Mouse (Mus musculus) megakaryocyte, embryonic 14.5 days (primary cell): ENCODE measurements at regions not wholly inside any gene's neighbourhood (a gene's known extent, or its start where the extent isn't known, plus 50 kb on each side); places are given as distances from the start of the nearest gene placed in this dataset.

Experiments
- FLI1 ChIP-seq: IDR thresholded peaks from 2 replicates; pipeline ENCODE4 v1.6.1; 2012; ENCODE audit warnings: low read length, inconsistent platforms, mixed read lengths
- GATA1 ChIP-seq: IDR thresholded peaks from 3 replicates; pipeline ENCODE4 v1.6.1; 2012; ENCODE audit warnings: mixed read lengths, low read length, inconsistent platforms, borderline replicate concordance

GRCm38 (mm10) chr12:10186576-10186975, 183.2 kb upstream of the Nt5c1b start:
- TF ChIP-seq GATA1 (no peak), FLI1 (no peak)
